Mouse (Mus musculus): ENCODE data around the gene Wwox. TPM values are rescaled to one million over a fixed set of nuclear protein-coding genes. Genes with fewer than 3 reads are reported as not detected.

Wwox gene
- polyA plus RNA-seq, 1 experiment from 2014 or later: 16.3 TPM

DNA sequence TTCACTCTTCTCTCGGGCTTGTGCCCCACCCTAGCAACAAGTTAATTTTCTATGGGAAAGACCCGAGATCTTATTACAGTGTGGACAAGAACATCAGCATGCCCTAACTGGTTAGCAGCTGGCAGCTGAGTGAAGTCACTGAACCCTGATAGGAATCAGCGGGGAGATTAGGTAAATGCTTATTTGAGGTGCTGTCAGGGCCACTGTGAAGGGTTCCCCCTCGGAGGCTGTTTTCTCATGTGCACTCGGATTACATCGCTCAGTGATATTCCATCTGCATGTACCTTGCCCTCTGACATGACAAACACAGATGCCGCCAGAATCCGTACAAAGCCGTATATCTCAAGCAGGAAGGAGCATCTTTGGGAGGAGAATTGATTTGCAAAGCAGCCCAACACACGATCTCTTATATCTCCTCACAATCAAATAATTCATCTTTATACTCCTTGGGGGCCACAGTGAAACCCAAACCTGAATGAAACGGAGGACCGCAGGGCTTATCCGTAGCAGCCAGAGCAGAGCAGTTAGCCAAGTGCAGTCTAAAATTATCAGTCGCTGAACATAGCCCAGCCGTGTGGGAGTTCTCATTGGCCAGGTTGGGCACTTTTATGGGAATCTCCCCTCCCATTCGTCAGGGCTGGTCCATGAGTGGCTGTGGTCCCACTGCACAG, 519.1 kb downstream of the Wwox start:
- Histone ChIP-seq H3K27me3 (ENCODE audit: insufficient read depth, low read length) (no peaks in the 10 kb centered on the region), H3K27ac (no peak overlapping the region), H3K9me3 (replicated peaks; ENCODE audit: low read length) (no peaks in the 10 kb centered on the region), H3K4me1 (replicated peaks; ENCODE audit: insufficient read depth, low read length) (peaks cover 4% of the 10 kb centered on the region), H3K4me3 (replicated peaks; ENCODE audit: low read depth, low read length) (no peak overlapping the region), H3K36me3 (ENCODE audit: insufficient read depth, low read length) (no peaks in the 10 kb centered on the region), H3K4me2 (ENCODE audit: low read length) (no peak overlapping the region), H3K9ac (ENCODE audit: low read depth, low read length) (no peak overlapping the region)
- DNase-seq (ENCODE audit: low spot score): peak; percentile 87
- WGBS: 21% methylated on average over 16 of the region's 16 CpGs
- ATAC-seq (replicated peaks; ENCODE audit: low FRiP score, low read depth): peak; percentile 77
- no peak for TF ChIP-seq CTCF (IDR thresholded peaks at IDR 0.05; ENCODE audit: low read depth)

- Histone ChIP-seq H3K4me3 (replicated peaks; ENCODE audit: low read depth, low read length) (no peak overlapping the region), H3K27ac (no peak overlapping the region), H3K9ac (ENCODE audit: low read depth, low read length) (no peak overlapping the region), H3K9me3 (replicated peaks; ENCODE audit: low read length) (no peaks in the 10 kb centered on the region), H3K36me3 (ENCODE audit: insufficient read depth, low read length) (no peaks in the 10 kb centered on the region), H3K27me3 (ENCODE audit: insufficient read depth, low read length) (no peaks in the 10 kb centered on the region), H3K4me1 (replicated peaks; ENCODE audit: insufficient read depth, low read length) (peaks cover 4% of the 10 kb centered on the region), H3K4me2 (ENCODE audit: low read length) (no peak overlapping the region)
- ATAC-seq (replicated peaks; ENCODE audit: low FRiP score, low read depth): no peak
- 38% methylated on average over 11 of the region's 11 CpGs for WGBS
- peak; percentile 52 for DNase-seq (ENCODE audit: low spot score)
- no peak for TF ChIP-seq CTCF (IDR thresholded peaks at IDR 0.05; ENCODE audit: low read depth)
Observed at GRCm38 (mm10) chr8:114959406-114959805, 520.0 kb downstream of the Wwox start.

DNA sequence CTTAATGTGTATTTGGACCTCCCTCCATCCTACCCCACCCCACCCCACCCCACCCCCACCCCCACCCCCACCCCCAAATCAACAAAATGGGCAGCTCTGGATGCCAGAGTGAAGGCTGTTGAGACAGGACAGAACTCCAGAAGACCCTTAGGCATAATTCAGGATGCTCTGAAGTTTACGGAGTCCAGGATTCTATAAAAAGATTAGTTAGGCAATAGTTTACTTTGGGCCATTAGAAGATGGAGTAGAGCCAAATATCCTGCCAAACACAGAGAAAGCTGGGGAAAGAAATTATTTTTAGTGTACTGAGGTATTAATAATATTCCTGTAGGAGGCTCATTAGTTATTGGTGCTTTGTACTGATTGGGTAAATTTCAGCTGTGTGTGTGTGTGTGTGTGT, 523.0 kb downstream of the Wwox start:
- Histone ChIP-seq H3K4me2 (ENCODE audit: low read length) (no peak overlapping the region), H3K4me3 (replicated peaks; ENCODE audit: low read depth, low read length) (no peak overlapping the region), H3K27ac (no peak overlapping the region), H3K4me1 (replicated peaks; ENCODE audit: insufficient read depth, low read length) (peaks cover 4% of the 10 kb centered on the region; the same call in 1 of the 2 replicates), H3K9ac (ENCODE audit: low read depth, low read length) (no peak overlapping the region), H3K9me3 (replicated peaks; ENCODE audit: low read length) (no peaks in the 10 kb centered on the region), H3K36me3 (ENCODE audit: insufficient read depth, low read length) (no peaks in the 10 kb centered on the region), H3K27me3 (ENCODE audit: insufficient read depth, low read length) (no peaks in the 10 kb centered on the region)
- TF ChIP-seq CTCF (IDR thresholded peaks at IDR 0.05; ENCODE audit: low read depth): no peak
- ATAC-seq (replicated peaks; ENCODE audit: low FRiP score, low read depth) (no peak), DNase-seq (ENCODE audit: low spot score) (peak; percentile 58)
- WGBS: 56% methylated on average over 1 of the region's 1 CpGs

DNA sequence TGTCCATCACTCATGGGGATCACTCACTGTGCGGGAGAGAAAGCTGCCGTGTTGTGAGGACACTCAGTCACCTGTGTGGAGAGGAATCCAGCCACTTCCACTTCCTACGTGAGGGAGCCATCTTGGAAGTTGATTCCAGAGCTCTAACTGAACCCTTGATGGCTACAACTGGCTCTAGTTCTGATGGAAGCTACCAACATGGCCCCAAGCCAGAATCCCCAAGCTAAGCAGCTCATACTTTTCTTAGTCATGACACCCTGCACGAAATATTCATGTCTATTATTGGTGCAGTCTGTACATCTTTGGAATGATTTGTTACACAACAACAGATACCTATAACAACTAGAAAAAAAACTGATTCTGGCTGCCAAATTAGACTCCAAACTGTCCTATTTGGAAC, 523.8 kb downstream of the Wwox start:
- Histone ChIP-seq H3K9ac (ENCODE audit: low read depth, low read length) (no peak overlapping the region), H3K4me3 (replicated peaks; ENCODE audit: low read depth, low read length) (no peak overlapping the region), H3K36me3 (ENCODE audit: insufficient read depth, low read length) (no peaks in the 10 kb centered on the region), H3K27me3 (ENCODE audit: insufficient read depth, low read length) (no peaks in the 10 kb centered on the region), H3K9me3 (replicated peaks; ENCODE audit: low read length) (no peaks in the 10 kb centered on the region), H3K4me2 (ENCODE audit: low read length) (no peak overlapping the region), H3K4me1 (replicated peaks; ENCODE audit: insufficient read depth, low read length) (peaks cover 3% of the 10 kb centered on the region; the same call in 1 of the 2 replicates), H3K27ac (no peak overlapping the region)
- TF ChIP-seq CTCF (IDR thresholded peaks at IDR 0.05; ENCODE audit: low read depth): no peak
- DNase-seq (ENCODE audit: low spot score) (no peak), ATAC-seq (replicated peaks; ENCODE audit: low FRiP score, low read depth) (no peak)
- 91% methylated on average over 4 of the region's 4 CpGs for WGBS

- no peaks in the 10 kb centered on the region for H3K9me3 ChIP-seq (replicated peaks; ENCODE audit: low read length)
- H3K4me3 ChIP-seq (replicated peaks; ENCODE audit: low read depth, low read length): no peak overlapping the region
- no peak overlapping the region for H3K9ac ChIP-seq (ENCODE audit: low read depth, low read length)
- 94% methylated on average over 6 of the region's 6 CpGs for WGBS
- TF ChIP-seq CTCF (IDR thresholded peaks at IDR 0.05; ENCODE audit: low read depth): no peak
- ATAC-seq (replicated peaks; ENCODE audit: low FRiP score, low read depth) (no peak), DNase-seq (ENCODE audit: low spot score) (no peak)
- H3K4me1 ChIP-seq (replicated peaks; ENCODE audit: insufficient read depth, low read length): no peaks in the 10 kb centered on the region
- H3K36me3 ChIP-seq (ENCODE audit: insufficient read depth, low read length): no peaks in the 10 kb centered on the region
- H3K27ac ChIP-seq: no peak overlapping the region
- H3K27me3 ChIP-seq (ENCODE audit: insufficient read depth, low read length): no peaks in the 10 kb centered on the region
- no peak overlapping the region for H3K4me2 ChIP-seq (ENCODE audit: low read length)
Observed at GRCm38 (mm10) chr8:114964206-114964605, 524.8 kb downstream of the Wwox start.

- Histone ChIP-seq H3K4me1 (replicated peaks; ENCODE audit: insufficient read depth, low read length) (no peaks in the 10 kb centered on the region), H3K27me3 (ENCODE audit: insufficient read depth, low read length) (no peaks in the 10 kb centered on the region), H3K27ac (no peak overlapping the region), H3K4me3 (replicated peaks; ENCODE audit: low read depth, low read length) (no peak overlapping the region), H3K9me3 (replicated peaks; ENCODE audit: low read length) (no peaks in the 10 kb centered on the region), H3K4me2 (ENCODE audit: low read length) (no peak overlapping the region), H3K9ac (ENCODE audit: low read depth, low read length) (no peak overlapping the region), H3K36me3 (ENCODE audit: insufficient read depth, low read length) (no peaks in the 10 kb centered on the region)
- ATAC-seq (replicated peaks; ENCODE audit: low FRiP score, low read depth): no peak
- 85% methylated on average over 4 of the region's 4 CpGs for WGBS
- peak; percentile 20; the same call in 1 of the 2 replicates for TF ChIP-seq CTCF (IDR thresholded peaks at IDR 0.05; ENCODE audit: low read depth)
- DNase-seq (ENCODE audit: low spot score): no peak
Observed at GRCm38 (mm10) chr8:114968842-114969241, 529.4 kb downstream of the Wwox start.

GRCm38 (mm10) chr8:114971378-114971777, 531.9 kb downstream of the Wwox start:
- no peaks in the 10 kb centered on the region for H3K9me3 ChIP-seq (replicated peaks; ENCODE audit: low read length)
- H3K27ac ChIP-seq: no peak overlapping the region
- no peak overlapping the region for H3K4me3 ChIP-seq (replicated peaks; ENCODE audit: low read depth, low read length)
- no peak overlapping the region for H3K4me2 ChIP-seq (ENCODE audit: low read length)
- no peak overlapping the region for H3K9ac ChIP-seq (ENCODE audit: low read depth, low read length)
- peak; percentile 69; the same call in 1 of the 2 replicates for ATAC-seq (replicated peaks; ENCODE audit: low FRiP score, low read depth)
- H3K36me3 ChIP-seq (ENCODE audit: insufficient read depth, low read length): no peaks in the 10 kb centered on the region
- H3K4me1 ChIP-seq (replicated peaks; ENCODE audit: insufficient read depth, low read length): no peaks in the 10 kb centered on the region
- peak; percentile 84 for DNase-seq (ENCODE audit: low spot score)
- WGBS: 35% methylated on average over 8 of the region's 8 CpGs
- H3K27me3 ChIP-seq (ENCODE audit: insufficient read depth, low read length): no peaks in the 10 kb centered on the region
- peak; percentile 94 for TF ChIP-seq CTCF (IDR thresholded peaks at IDR 0.05; ENCODE audit: low read depth)

Measured in kidney, postnatal 0 days (tissue).